Mouse (Mus musculus): ENCODE measurements at regions not wholly inside any gene's neighbourhood (a gene's known extent, or its start where the extent isn't known, plus 50 kb on each side); places are given as distances from the start of the nearest gene placed in this dataset.

GRCm38 (mm10) chr10:21455863-21456262 lies 78.8 kb downstream of the Aldh8a1 start:
- in situ Hi-C loops (cut with MboI; ENCODE audit: low pct_ligation_motif_present, low pct_unique_long_range_greater_than_20kb, low sequenced_read_pairs) = no loop called here
- Histone ChIP-seq H3K4me2 (ENCODE audit: insufficient read depth, low read depth, poor library complexity, severe bottlenecking) (no peak overlapping the region), H3K27me3 (replicated peaks) (no peaks in the 10 kb centered on the region), H3K9ac (ENCODE audit: insufficient read depth, low read depth) (no peak overlapping the region), H3K27ac (ENCODE audit: insufficient read depth, low read depth) (no peak overlapping the region), H3K9me3 (replicated peaks; ENCODE audit: low read length) (peaks cover 3% of the 10 kb centered on the region), H3K4me1 (ENCODE audit: control insufficient read depth in 1 of 2, insufficient read depth in 2 of 2) (no peaks in the 10 kb centered on the region), H3K79me2 (replicated peaks; ENCODE audit: control insufficient read depth, extremely low read depth, insufficient read depth, poor library complexity, severe bottlenecking) (no peaks in the 10 kb centered on the region), H3K36me3 (replicated peaks in 1 of 2; ENCODE audit: control insufficient read depth in 1 of 2, insufficient read depth in 1 of 2, low read length in 1 of 2) (no peaks in the 10 kb centered on the region), H3K4me3 (replicated peaks in 1 of 3; ENCODE audit: low read depth in 2 of 3, low read length in 2 of 3, poor library complexity in 1 of 3) (no peak overlapping the region)
- DNase-seq (ENCODE audit: extremely low read depth) = no peak
- TF ChIP-seq POLR2AphosphoS2 (IDR thresholded peaks at IDR 0.05; ENCODE audit: low read depth, low read length) (no peak), KAT2A (IDR thresholded peaks at IDR 0.05; ENCODE audit: insufficient replicate concordance, low read length) (no peak), JUN (IDR thresholded peaks at IDR 0.05; ENCODE audit: insufficient read depth, low read depth, low read length) (no peak), ZC3H11A (IDR thresholded peaks at IDR 0.05; ENCODE audit: low read depth, low read length) (no peak), TBP (conservative IDR thresholded peaks at IDR 0.05; ENCODE audit: low read depth, low read length) (no peak), IRF4 (IDR thresholded peaks at IDR 0.05; ENCODE audit: low read depth, low read length) (no peak), SMC3 (IDR thresholded peaks at IDR 0.05; ENCODE audit: low read depth, low read length) (no peak), HCFC1 (IDR thresholded peaks at IDR 0.05; ENCODE audit: low read depth, low read length) (no peak)
- dilution Hi-C loops (cut with MboI; ENCODE audit: extremely low pct_ligation_motif_present, extremely low pct_unique_long_range_greater_than_20kb, low sequenced_read_pairs) = no loop called here

DNA sequence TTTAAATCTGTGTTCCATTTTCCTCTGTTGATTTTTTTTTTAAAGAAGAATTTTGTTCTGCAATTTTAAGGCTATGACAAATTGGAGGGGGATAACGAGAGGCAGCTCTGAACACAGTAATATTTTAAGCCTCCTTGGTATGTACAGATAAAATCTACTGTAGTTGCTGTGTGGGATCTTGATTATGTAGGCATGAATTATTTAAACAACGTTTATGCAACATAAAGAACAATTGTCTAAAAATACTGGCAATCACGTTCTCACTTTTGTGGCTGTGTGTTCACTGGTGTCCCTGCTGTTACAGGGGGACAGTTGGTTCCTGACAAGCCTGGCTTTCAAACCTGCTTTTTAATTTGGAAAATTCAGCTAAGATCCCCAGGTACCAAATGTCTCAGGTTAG lies 79.3 kb downstream of the Aldh8a1 start:
- no peak overlapping the region for H3K4me3 ChIP-seq (replicated peaks in 1 of 3; ENCODE audit: low read depth in 2 of 3, low read length in 2 of 3, poor library complexity in 1 of 3)
- H3K79me2 ChIP-seq (replicated peaks; ENCODE audit: control insufficient read depth, extremely low read depth, insufficient read depth, poor library complexity, severe bottlenecking) = no peaks in the 10 kb centered on the region
- H3K27ac ChIP-seq (ENCODE audit: insufficient read depth, low read depth) = no peak overlapping the region
- dilution Hi-C loops (cut with MboI; ENCODE audit: extremely low pct_ligation_motif_present, extremely low pct_unique_long_range_greater_than_20kb, low sequenced_read_pairs) = no loop called here
- in situ Hi-C loops (cut with MboI; ENCODE audit: low pct_ligation_motif_present, low pct_unique_long_range_greater_than_20kb, low sequenced_read_pairs) = no loop called here
- DNase-seq (ENCODE audit: extremely low read depth) = no peak
- H3K36me3 ChIP-seq (replicated peaks in 1 of 2; ENCODE audit: control insufficient read depth in 1 of 2, insufficient read depth in 1 of 2, low read length in 1 of 2) = no peaks in the 10 kb centered on the region
- TF ChIP-seq HCFC1 (IDR thresholded peaks at IDR 0.05; ENCODE audit: low read depth, low read length) (no peak), CHD2 (IDR thresholded peaks at IDR 0.05; ENCODE audit: low read length) (no peak), MYC (IDR thresholded peaks at IDR 0.05; ENCODE audit: low read depth, low read length) (no peak), USF1 (IDR thresholded peaks at IDR 0.05; ENCODE audit: low read depth, low read length) (no peak), E2F4 (IDR thresholded peaks at IDR 0.05; ENCODE audit: insufficient replicate concordance, low read depth, low read length) (no peak), EP300 (IDR thresholded peaks at IDR 0.05; ENCODE audit: low read length) (no peak), MAX (IDR thresholded peaks at IDR 0.05; ENCODE audit: low read length) (no peak), SMC3 (IDR thresholded peaks at IDR 0.05; ENCODE audit: low read depth, low read length) (no peak), JUND (conservative IDR thresholded peaks at IDR 0.05; ENCODE audit: low read depth, low read length) (no peak), ZNF384 (IDR thresholded peaks at IDR 0.05; ENCODE audit: low read depth, low read length) (no peak), ZKSCAN1 (IDR thresholded peaks at IDR 0.05; ENCODE audit: borderline replicate concordance, low read depth, low read length) (no peak), GABPA (IDR thresholded peaks at IDR 0.05; ENCODE audit: insufficient replicate concordance, low read depth, low read length) (no peak), PAX5 (IDR thresholded peaks at IDR 0.05; ENCODE audit: low read length) (no peak), NELFE (IDR thresholded peaks at IDR 0.05; ENCODE audit: low read depth, low read length) (no peak), MAZ (IDR thresholded peaks at IDR 0.05; ENCODE audit: low read depth, low read length) (no peak), TCF12 (IDR thresholded peaks at IDR 0.05; ENCODE audit: low read depth, low read length) (no peak), ZC3H11A (IDR thresholded peaks at IDR 0.05; ENCODE audit: low read depth, low read length) (no peak), POLR2A (IDR thresholded peaks at IDR 0.05; ENCODE audit: low read depth, low read length) (no peak), BHLHE40 (IDR thresholded peaks at IDR 0.05; ENCODE audit: low read depth, low read length) (no peak), KAT2A (IDR thresholded peaks at IDR 0.05; ENCODE audit: insufficient replicate concordance, low read length) (no peak)
- no peak overlapping the region for H3K4me2 ChIP-seq (ENCODE audit: insufficient read depth, low read depth, poor library complexity, severe bottlenecking)
- peaks cover 2% of the 10 kb centered on the region for H3K9me3 ChIP-seq (replicated peaks; ENCODE audit: low read length)
- no peaks in the 10 kb centered on the region for H3K4me1 ChIP-seq (ENCODE audit: control insufficient read depth in 1 of 2, insufficient read depth in 2 of 2)
- no peak overlapping the region for H3K9ac ChIP-seq (ENCODE audit: insufficient read depth, low read depth)
- no peaks in the 10 kb centered on the region for H3K27me3 ChIP-seq (replicated peaks)

Measured in CH12.LX (cell line).